Mouse (Mus musculus) embryonic stem cell, embryonic (primary cell): ENCODE results near the gene Nat8f5.
"Not testable (repeated sequence)": the region's sequence is repeated elsewhere in the genome, so short reads cannot be mapped to it uniquely, and the experiment has no call there.

ENCODE experiments used
- CTCF ChIA-PET, 4 experiments: fragments of 300-600 bp in 2 of 4; fragments of 350-600 bp in 2 of 4; sonication (Branson Sonifier 250); formaldehyde crosslinking; loops; one replicate each; lab custom pipeline; 2022; ENCODE audit warnings: inconsistent platforms in 2 of 4; lab: Charles Lee
- POLR2A ChIA-PET, 4 experiments: fragments of 300-600 bp in 2 of 4; fragments of 350-600 bp in 2 of 4; sonication (Branson Sonifier 250); formaldehyde crosslinking; loops; one replicate each; lab custom pipeline; 2022; ENCODE audit warnings: antibody characterized with exemption in 4 of 4, inconsistent platforms in 1 of 4; lab: Charles Lee

Gene Nat8f5

GRCm38 (mm10) chr6:85843677-85844458, 23.1 kb upstream of the Nat8f5 start:
- POLR2A ChIA-PET, CTCF ChIA-PET: not testable (repeated sequence)

GRCm38 (mm10) chr6:85839982-85840381, 19.2 kb upstream of the Nat8f5 start:
- ChIA-PET POLR2A (interaction anchor here in 1 of 4 experiments (0.6 kb wide), 1 partner anchor 204 kb away, joined by 8 read pairs; no protein-coding TSS in a partner anchor), CTCF (interaction anchor here in 1 of 4 experiments (1.6 kb wide), 1 partner anchor 9 kb away, joined by 5 read pairs; no protein-coding TSS in a partner anchor)

- CTCF ChIA-PET = interaction anchor here in 1 of 4 experiments (1.6 kb wide), 1 partner anchor 10 kb away, joined by 5 read pairs; no protein-coding TSS in a partner anchor
- POLR2A ChIA-PET = no interaction called here
Measured at GRCm38 (mm10) chr6:85838674-85839073, 17.9 kb upstream of the Nat8f5 start.

- CTCF ChIA-PET = interaction anchor here in 3 of 4 experiments (0.7 to 1.1 kb wide), 6 partner anchors 9 to 167 kb away, joined by 3 to 7 read pairs (median 4); no protein-coding TSS in a partner anchor
- POLR2A ChIA-PET = interaction anchor here in 1 of 4 experiments (1.1 kb wide), 1 partner anchor 78 kb away, joined by 3 read pairs; the partner anchor contains the start of gene Nat8f1
Measured at GRCm38 (mm10) chr6:85837307-85837706, 16.5 kb upstream of the Nat8f5 start.

GRCm38 (mm10) chr6:85836827-85837226, 16.1 kb upstream of the Nat8f5 start:
- CTCF ChIA-PET = interaction anchor here in 3 of 4 experiments (0.7 to 1.1 kb wide), 6 partner anchors 10 to 167 kb away, joined by 3 to 7 read pairs (median 4); no protein-coding TSS in a partner anchor
- POLR2A ChIA-PET = not testable (repeated sequence)

GRCm38 (mm10) chr6:85836098-85836497, 15.3 kb upstream of the Nat8f5 start:
- POLR2A ChIA-PET = interaction anchor here in 1 of 4 experiments (0.6 kb wide), 1 partner anchor 12 kb away, joined by 3 read pairs; no protein-coding TSS in a partner anchor
- CTCF ChIA-PET = not testable (repeated sequence)

GRCm38 (mm10) chr6:85835104-85835503, 14.3 kb upstream of the Nat8f5 start:
- CTCF ChIA-PET = interaction anchor here in 1 of 4 experiments (0.6 kb wide), 1 partner anchor 524 kb away, joined by 3 read pairs; no protein-coding TSS in a partner anchor
- POLR2A ChIA-PET = interaction anchor here in 2 of 4 experiments (0.6 to 1.0 kb wide), 2 partner anchors 13 to 14 kb away, joined by 3 read pairs; no protein-coding TSS in a partner anchor

- POLR2A ChIA-PET = interaction anchor here in 1 of 4 experiments (1.0 kb wide), 1 partner anchor 15 kb away, joined by 3 read pairs; no protein-coding TSS in a partner anchor
- CTCF ChIA-PET = not testable (repeated sequence)
Measured at GRCm38 (mm10) chr6:85834504-85835100, 13.8 kb upstream of the Nat8f5 start.

- ChIA-PET POLR2A (interaction anchor here in 2 of 4 experiments (0.6 to 1.0 kb wide), 2 partner anchors 111 to 246 kb away, joined by 4 to 9 read pairs; no protein-coding TSS in a partner anchor), CTCF (interaction anchor here in 1 of 4 experiments (0.6 kb wide), 1 partner anchor 135 kb away, joined by 3 read pairs; no protein-coding TSS in a partner anchor)
Measured at GRCm38 (mm10) chr6:85831796-85832321, 11.1 kb upstream of the Nat8f5 start, which contains the start of gene Nat8. TSS of gene Nat8 (minus strand) at chr6:85832082.

- CTCF ChIA-PET = no interaction called here
- POLR2A ChIA-PET = no interaction called here
Measured at GRCm38 (mm10) chr6:85829462-85829861, 8.7 kb upstream of the Nat8f5 start.

GRCm38 (mm10) chr6:85825886-85826285, 5.1 kb upstream of the Nat8f5 start:
- CTCF ChIA-PET = no interaction called here
- POLR2A ChIA-PET = no interaction called here

- ChIA-PET CTCF (no interaction called here), POLR2A (no interaction called here)
Measured at GRCm38 (mm10) chr6:85823382-85824090, 2.8 kb upstream of the Nat8f5 start.

GRCm38 (mm10) chr6:85822286-85822685, 1.5 kb upstream of the Nat8f5 start:
- CTCF ChIA-PET = no interaction called here

GRCm38 (mm10) chr6:85818338-85818737, 2.4 kb downstream of the Nat8f5 start:
- CTCF ChIA-PET = no interaction called here
- POLR2A ChIA-PET = no interaction called here

More at GRCm38 (mm10) chr6:85822286-85822685, 1.5 kb upstream of the Nat8f5 start:
- POLR2A ChIA-PET = no interaction called here

GRCm38 (mm10) chr6:85813339-85813738, 7.4 kb downstream of the Nat8f5 start:
- POLR2A ChIA-PET = no interaction called here
- CTCF ChIA-PET = interaction anchor here in 1 of 4 experiments (0.6 kb wide), 1 partner anchor 1523 kb away, joined by 3 read pairs; no protein-coding TSS in a partner anchor

GRCm38 (mm10) chr6:85810942-85811537, 9.7 kb downstream of the Nat8f5 start:
- CTCF ChIA-PET, POLR2A ChIA-PET: not testable (repeated sequence)

- POLR2A ChIA-PET, CTCF ChIA-PET: not testable (repeated sequence)
Measured at GRCm38 (mm10) chr6:85810514-85810913, 10.3 kb downstream of the Nat8f5 start.

GRCm38 (mm10) chr6:85809784-85810183, 11.0 kb downstream of the Nat8f5 start:
- POLR2A ChIA-PET, CTCF ChIA-PET: not testable (repeated sequence)
